Mouse (Mus musculus) embryonic fibroblast, embryonic 13.5 days (primary cell): ENCODE measurements around the gene Cd68. TPM values are rescaled to one million over a fixed set of nuclear protein-coding genes. Genes with fewer than 3 reads are reported as not detected.

Experiments used
- H3K27ac ChIP-seq: 2 replicates; pipeline ENCODE4 v1.5.1; 2012; ENCODE audit warnings: low read length, control low read depth, inconsistent platforms; ENCODE audit not compliant: insufficient read depth
- H3K4me1 ChIP-seq: 2 replicates; pipeline ENCODE4 v1.6.1; 2011; ENCODE audit warnings: low read length; ENCODE audit not compliant: control insufficient read depth, insufficient read depth
- H3K4me3 ChIP-seq: 2 replicates; pipeline ENCODE4 v1.5.1; 2011; ENCODE audit warnings: mild to moderate bottlenecking, control low read depth, low read length; ENCODE audit not compliant: insufficient read depth
- CTCF ChIP-seq: IDR thresholded peaks from 2 replicates; pipeline ENCODE4 v1.5.1; 2011; ENCODE audit warnings: mild to moderate bottlenecking, control low read depth, low read length, moderate library complexity, borderline replicate concordance; ENCODE audit not compliant: insufficient read depth
- POLR2A ChIP-seq: IDR thresholded peaks from 2 replicates; pipeline ENCODE4 v1.6.1; 2011; ENCODE audit warnings: low read depth, mild to moderate bottlenecking, control low read depth, low read length, moderate library complexity
- polyA plus RNA-seq: library from polyadenylated mRNA; stranded (reverse); fragments of >200 nt; gene quantifications from 2 replicates; pipeline ENCODE4 v1.2.4, GENCODE M21; 2011; ENCODE audit warnings: low read depth; ENCODE audit not compliant: missing spikeins, insufficient read length

The Cd68 gene
- polyA plus RNA-seq, 1 experiment: 8.6 TPM

- peak within 1 kb of the TSS; percentile 50 for H3K4me3 ChIP-seq
- TF ChIP-seq CTCF (no peak), POLR2A (peak; percentile 76)
- no peaks in the 10 kb centered on the region for H3K4me1 ChIP-seq
- H3K27ac ChIP-seq: peak within 1 kb of the TSS; percentile 64
These were observed 29.6 kb upstream of the Cd68 start, which contains the start of the genes Tnfsf12 and Tnfsfm13 for GRCm38 (mm10) chr11:69695361-69696181. TSS of gene Tnfsf12 (minus strand) at chr11:69695849. TSS of gene Tnfsfm13 (minus strand) at chr11:69696098.

DNA sequence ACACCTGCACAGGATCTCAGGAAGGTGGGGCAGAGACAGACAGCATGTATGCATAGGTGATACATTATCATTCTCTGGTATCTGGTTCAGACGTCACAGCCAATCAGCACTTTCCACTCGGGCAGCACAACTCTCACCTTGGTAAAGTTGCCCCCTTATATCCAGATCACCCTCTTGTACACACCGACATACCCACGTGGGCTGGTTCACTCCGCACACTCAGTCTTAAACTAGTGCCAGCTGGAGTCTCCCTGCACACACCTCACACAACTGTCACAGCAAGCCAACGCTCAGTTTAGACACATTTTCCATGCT, 29.1 kb upstream of the Cd68 start:
- Histone ChIP-seq H3K4me1 (no peaks in the 10 kb centered on the region), H3K27ac (no peak overlapping the region), H3K4me3 (peak overlapping the region; percentile 50)
- TF ChIP-seq CTCF (no peak), POLR2A (no peak; the same call in 1 of the 2 replicates)

DNA sequence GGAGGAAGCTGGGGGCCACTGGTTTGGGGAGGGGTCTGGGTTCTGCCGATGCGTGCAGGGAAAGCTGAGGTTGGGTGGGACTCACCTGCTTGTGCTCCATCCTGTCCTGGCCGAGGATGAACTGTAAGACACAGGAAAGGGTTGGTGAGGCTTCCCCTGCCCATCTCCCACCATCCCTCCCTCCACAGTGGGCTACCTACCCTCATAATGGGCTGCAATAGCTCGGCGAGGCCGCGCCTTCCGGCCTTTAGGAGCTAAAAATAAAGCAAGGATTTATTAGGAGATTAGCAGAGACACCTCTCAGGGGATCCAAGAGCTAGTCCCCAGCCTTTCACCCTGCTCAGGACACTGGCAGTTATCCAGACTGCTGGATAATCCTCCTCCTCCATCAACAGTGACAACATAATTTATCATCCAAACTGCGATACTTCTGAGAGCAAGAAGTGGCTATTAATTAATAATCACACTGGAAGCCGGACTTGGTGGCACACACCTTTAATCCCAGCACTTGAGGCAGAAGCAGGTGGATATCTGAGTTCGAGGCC, 27.5 kb upstream of the Cd68 start:
- Histone ChIP-seq H3K4me1 (no peaks in the 10 kb centered on the region), H3K27ac (no peak overlapping the region), H3K4me3 (no peak overlapping the region)
- TF ChIP-seq CTCF (no peak), POLR2A (no peak)

DNA sequence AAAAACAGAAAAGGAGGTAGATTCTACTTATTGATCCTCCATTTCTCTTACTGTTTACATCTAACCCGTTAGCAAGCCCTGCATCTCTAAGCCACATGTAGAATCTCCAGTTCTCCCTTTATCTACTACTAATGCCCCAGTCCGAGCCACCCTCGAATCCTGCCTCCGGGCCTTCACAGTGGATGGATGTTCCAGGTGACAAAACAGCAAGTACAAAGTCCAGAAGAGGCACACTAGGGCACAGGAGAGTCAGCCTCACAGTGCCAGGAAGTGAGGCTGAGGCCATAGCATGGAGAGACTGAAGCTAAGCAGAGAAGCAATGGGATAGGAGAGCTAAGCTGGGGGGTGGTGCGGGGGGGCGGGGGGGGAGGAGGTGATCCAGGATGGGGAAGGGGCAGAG, 26.9 kb upstream of the Cd68 start:
- no peak for TF ChIP-seq POLR2A
- TF ChIP-seq CTCF: no peak
- H3K4me3 ChIP-seq: no peak overlapping the region
- no peak overlapping the region for H3K27ac ChIP-seq
- no peaks in the 10 kb centered on the region for H3K4me1 ChIP-seq

GRCm38 (mm10) chr11:69692196-69692811, 26.4 kb upstream of the Cd68 start:
- H3K4me3 ChIP-seq: no peak overlapping the region
- no peak overlapping the region for H3K27ac ChIP-seq
- no peak for TF ChIP-seq CTCF
- TF ChIP-seq POLR2A: no peak
- H3K4me1 ChIP-seq: no peaks in the 10 kb centered on the region

- H3K27ac ChIP-seq: no peak overlapping the region
- peaks cover 3% of the 10 kb centered on the region; the same call in 1 of the 2 replicates for H3K4me1 ChIP-seq
- no peak overlapping the region for H3K4me3 ChIP-seq
- TF ChIP-seq CTCF (no peak), POLR2A (no peak)
These were observed 23.9 kb upstream of the Cd68 start for GRCm38 (mm10) chr11:69689891-69690290.

- Histone ChIP-seq H3K27ac (no peak overlapping the region), H3K4me1 (peaks cover 10% of the 10 kb centered on the region), H3K4me3 (no peak overlapping the region)
- TF ChIP-seq CTCF (no peak), POLR2A (no peak)
These were observed 21.1 kb upstream of the Cd68 start for GRCm38 (mm10) chr11:69687061-69687460.

- peaks cover 10% of the 10 kb centered on the region for H3K4me1 ChIP-seq
- H3K27ac ChIP-seq: no peak overlapping the region
- no peak overlapping the region for H3K4me3 ChIP-seq
- TF ChIP-seq CTCF (no peak), POLR2A (no peak)
These were observed 20.4 kb upstream of the Cd68 start for GRCm38 (mm10) chr11:69686377-69686776.

DNA sequence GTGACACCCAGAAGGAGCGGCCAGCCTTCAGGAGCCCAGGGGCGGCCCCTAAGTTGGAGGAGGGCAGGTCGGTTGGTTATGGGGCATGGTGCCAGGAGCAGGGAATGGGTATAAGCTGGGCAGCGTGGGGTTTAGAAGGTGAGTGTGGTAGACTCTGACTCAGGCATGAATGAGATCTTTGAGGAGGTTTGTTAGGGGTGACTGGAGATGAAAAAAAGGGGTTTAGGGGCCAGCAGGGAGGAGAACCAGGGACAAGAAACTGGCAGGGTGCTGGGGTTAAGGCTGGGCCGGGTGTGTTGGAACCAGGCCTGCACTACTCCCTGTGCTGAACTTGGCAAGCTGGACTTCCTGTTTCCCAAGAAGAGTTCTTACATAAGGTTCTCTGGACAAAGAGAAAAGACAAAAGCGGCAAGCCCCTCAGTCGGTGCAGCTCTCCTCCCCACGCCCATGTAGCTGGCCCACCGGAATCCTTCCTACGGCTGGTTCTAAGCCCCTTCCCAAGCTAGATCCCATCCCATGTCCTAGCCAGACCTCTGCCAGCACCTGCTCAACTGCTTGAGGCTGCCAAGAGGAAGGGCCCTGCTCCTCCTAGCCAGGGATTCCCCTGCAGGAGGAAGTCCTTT, 19.7 kb upstream of the Cd68 start, which contains the start of gene Tnfsf13:
Tnfsf13 (minus strand) TSS at position 259 of the 623 bp plus-strand sequence.
- no peak for TF ChIP-seq POLR2A
- TF ChIP-seq CTCF: no peak
- H3K27ac ChIP-seq: peak within 1 kb of the TSS; percentile 2; the same call in 1 of the 2 replicates
- H3K4me3 ChIP-seq: no peak within 1 kb of the TSS
- peaks cover 10% of the 10 kb centered on the region for H3K4me1 ChIP-seq
